Mouse (Mus musculus): ENCODE data around the gene Zdhhc22. TPM values are rescaled to one million over a fixed set of nuclear protein-coding genes. Genes with fewer than 3 reads are reported as not detected.

Zdhhc22 gene
- total RNA-seq (2021) = not detected
- polyA plus RNA-seq (2012; rRNA removed) = not detected in 2 replicates
- long read RNA-seq = 0 reads

DNA sequence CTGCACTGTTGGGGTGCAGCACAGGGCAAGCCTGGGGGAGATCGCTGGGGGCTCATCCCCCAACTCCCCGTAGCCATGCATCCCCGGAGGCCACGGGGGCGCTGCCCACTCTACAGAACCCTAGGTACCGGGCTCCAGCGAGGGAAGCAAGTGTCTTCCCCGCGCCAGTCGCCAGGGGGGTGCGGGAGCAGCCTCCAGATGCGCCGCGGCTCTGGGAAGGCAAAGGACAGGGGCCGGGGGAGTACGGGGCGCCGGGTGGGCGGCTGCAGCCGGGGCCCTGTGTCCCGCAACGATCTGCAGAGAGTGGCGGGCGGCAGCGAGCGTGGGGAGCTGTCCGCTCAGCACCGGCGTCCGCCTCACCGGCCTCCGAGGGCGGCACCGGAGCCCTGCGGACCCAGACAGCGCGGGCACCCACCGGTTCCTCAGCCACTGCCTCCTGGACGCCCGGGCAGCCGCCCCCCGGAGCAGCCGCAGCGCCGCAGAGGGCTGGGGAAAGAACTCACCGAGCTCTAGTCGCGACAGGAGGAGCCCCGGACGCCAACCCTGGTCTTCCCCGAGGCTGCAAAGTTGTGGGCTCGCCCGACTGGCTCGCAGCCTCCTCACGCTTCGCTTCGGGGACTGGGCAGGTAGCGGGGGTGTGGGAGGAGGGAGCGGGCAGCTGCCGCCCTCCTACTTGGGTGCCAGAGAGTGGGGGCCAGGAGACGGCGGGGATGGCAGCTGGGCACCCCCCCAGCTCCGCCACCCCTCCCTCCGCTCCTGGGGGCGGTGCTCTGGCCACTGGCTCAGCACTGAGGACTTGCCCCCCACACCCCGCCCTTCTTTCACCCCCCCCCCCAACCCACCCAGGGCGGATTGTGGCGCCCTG is at the start of gene Zdhhc22:
Gene Zdhhc22, minus strand, starts transcription at position 541 of the 865 bp plus-strand sequence.
- no peak for TF ChIP-seq EP300 (IDR thresholded peaks at IDR 0.05; ENCODE audit: insufficient read depth, low read depth, low read length)
- TF ChIP-seq CTCF (IDR thresholded peaks at IDR 0.05) = 0 out of 2 replicates have a peak, but pooled peaks have one; percentile 13
- peak in 1 of 2 experiments; percentile 51 for DNase-seq

GRCm38 (mm10) chr12:87036631-87037030 is 46.4 kb upstream of the Zdhhc22 start:
- H3K27ac ChIP-seq = no peak overlapping the region
- intact Hi-C loops (cut with DNase I) = no loop called here
- no peak for DNase-seq
- no peaks in the 10 kb centered on the region for H3K27me3 ChIP-seq (ENCODE audit: control insufficient read depth, insufficient read depth, low read length)
- H3K9ac ChIP-seq (ENCODE audit: low read depth, low read length) = no peak overlapping the region
- no peaks in the 10 kb centered on the region for H3K79me2 ChIP-seq (replicated peaks; ENCODE audit: control insufficient read depth, insufficient read depth, low read length)
- TF ChIP-seq POLR2A (IDR thresholded peaks at IDR 0.05; ENCODE audit: insufficient read depth, low read depth, low read length) (no peak), CTCF (IDR thresholded peaks at IDR 0.05) (no peak), EP300 (IDR thresholded peaks at IDR 0.05; ENCODE audit: insufficient read depth, low read depth, low read length) (no peak)
- 87% methylated on average over 7 of the region's 7 CpGs for WGBS
- H3K4me1 ChIP-seq (ENCODE audit: control insufficient read depth, insufficient read depth, low read length) = no peaks in the 10 kb centered on the region
- H3K4me3 ChIP-seq = no peak overlapping the region
- H3K36me3 ChIP-seq (ENCODE audit: control insufficient read depth, insufficient read depth, low read length) = no peaks in the 10 kb centered on the region

More for the DNA sequence above, at the start of gene Zdhhc22:
- Histone ChIP-seq H3K27ac (no peak within 1 kb of the TSS), H3K79me2 (replicated peaks; ENCODE audit: control insufficient read depth, insufficient read depth, low read length) (no peaks in the 10 kb centered on the region), H3K4me3 (no peak within 1 kb of the TSS), H3K4me1 (ENCODE audit: control insufficient read depth, insufficient read depth, low read length) (no peaks in the 10 kb centered on the region), H3K27me3 (ENCODE audit: control insufficient read depth, insufficient read depth, low read length) (peaks cover 15% of the 10 kb centered on the region), H3K36me3 (ENCODE audit: control insufficient read depth, insufficient read depth, low read length) (no peaks in the 10 kb centered on the region), H3K9ac (ENCODE audit: low read depth, low read length) (no peak within 1 kb of the TSS)
- intact Hi-C loops (cut with DNase I) = loop anchor here (5.0 to 10.0 kb wide), 2 partner anchors 57 to 155 kb away; partner anchors contain the start of genes Gstz1 and Pomt2
- WGBS = 2% methylated on average over 68 of the region's 68 CpGs

GRCm38 (mm10) chr12:87031163-87031763 is 41.0 kb upstream of the Zdhhc22 start:
- H3K36me3 ChIP-seq (ENCODE audit: control insufficient read depth, insufficient read depth, low read length) = no peaks in the 10 kb centered on the region
- intact Hi-C loops (cut with DNase I) = loop anchor here (2.0 kb wide), 1 partner anchor 32 kb away; no protein-coding TSS in a partner anchor
- peaks cover 2% of the 10 kb centered on the region; the same call in 1 of the 2 replicates for H3K27me3 ChIP-seq (ENCODE audit: control insufficient read depth, insufficient read depth, low read length)
- H3K4me1 ChIP-seq (ENCODE audit: control insufficient read depth, insufficient read depth, low read length) = no peaks in the 10 kb centered on the region; the same call in 1 of the 2 replicates
- 38% methylated on average over 5 of the region's 5 CpGs for WGBS
- TF ChIP-seq CTCF (IDR thresholded peaks at IDR 0.05) (no peak), EP300 (IDR thresholded peaks at IDR 0.05; ENCODE audit: insufficient read depth, low read depth, low read length) (0 out of 2 replicates have a peak, but pooled peaks have one; percentile 35), POLR2A (IDR thresholded peaks at IDR 0.05; ENCODE audit: insufficient read depth, low read depth, low read length) (no peak; the same call in 1 of the 2 replicates)
- no peak overlapping the region for H3K4me3 ChIP-seq
- peak overlapping the region; percentile 85 for H3K27ac ChIP-seq
- peak overlapping the region; percentile 39; the same call in 1 of the 2 replicates for H3K9ac ChIP-seq (ENCODE audit: low read depth, low read length)
- peak; percentile 59 to 80 for DNase-seq
- H3K79me2 ChIP-seq (replicated peaks; ENCODE audit: control insufficient read depth, insufficient read depth, low read length) = no peaks in the 10 kb centered on the region

- DNase-seq = no peak
- 76% methylated on average over 5 of the region's 5 CpGs for WGBS
- Histone ChIP-seq H3K27me3 (ENCODE audit: control insufficient read depth, insufficient read depth, low read length) (peaks cover 2% of the 10 kb centered on the region; the same call in 1 of the 2 replicates), H3K79me2 (replicated peaks; ENCODE audit: control insufficient read depth, insufficient read depth, low read length) (no peaks in the 10 kb centered on the region), H3K4me1 (ENCODE audit: control insufficient read depth, insufficient read depth, low read length) (no peaks in the 10 kb centered on the region; the same call in 1 of the 2 replicates), H3K36me3 (ENCODE audit: control insufficient read depth, insufficient read depth, low read length) (no peaks in the 10 kb centered on the region), H3K27ac (no peak overlapping the region), H3K4me3 (no peak overlapping the region), H3K9ac (ENCODE audit: low read depth, low read length) (no peak overlapping the region)
- TF ChIP-seq POLR2A (IDR thresholded peaks at IDR 0.05; ENCODE audit: insufficient read depth, low read depth, low read length) (no peak), EP300 (IDR thresholded peaks at IDR 0.05; ENCODE audit: insufficient read depth, low read depth, low read length) (no peak), CTCF (IDR thresholded peaks at IDR 0.05) (no peak)
- intact Hi-C loops (cut with DNase I) = no loop called here
These were observed 39.2 kb upstream of the Zdhhc22 start for GRCm38 (mm10) chr12:87029251-87029976.

DNA sequence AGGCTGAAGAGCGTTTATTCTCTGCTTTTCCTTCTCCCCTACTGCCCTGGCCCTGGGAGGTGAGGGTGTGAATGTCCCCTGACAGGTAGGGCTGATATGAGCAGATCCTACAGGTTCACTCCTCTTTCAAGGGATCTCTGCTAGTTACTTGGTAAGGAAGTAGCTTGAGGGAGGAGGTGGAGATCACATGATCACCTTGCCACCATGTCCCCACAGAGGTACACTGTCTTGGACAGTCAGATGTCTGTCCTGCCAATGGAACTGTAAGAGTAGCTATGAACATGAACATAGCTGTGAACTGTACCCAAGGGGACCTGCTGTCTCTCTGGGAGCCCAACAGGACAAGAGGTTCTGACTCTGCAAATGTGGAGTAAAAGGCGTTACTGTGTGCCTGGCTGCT is 37.8 kb upstream of the Zdhhc22 start:
- Histone ChIP-seq H3K4me1 (ENCODE audit: control insufficient read depth, insufficient read depth, low read length) (no peaks in the 10 kb centered on the region; the same call in 1 of the 2 replicates), H3K27me3 (ENCODE audit: control insufficient read depth, insufficient read depth, low read length) (peaks cover 2% of the 10 kb centered on the region; the same call in 1 of the 2 replicates), H3K79me2 (replicated peaks; ENCODE audit: control insufficient read depth, insufficient read depth, low read length) (no peaks in the 10 kb centered on the region), H3K4me3 (no peak overlapping the region), H3K27ac (no peak overlapping the region), H3K9ac (ENCODE audit: low read depth, low read length) (no peak overlapping the region), H3K36me3 (ENCODE audit: control insufficient read depth, insufficient read depth, low read length) (no peaks in the 10 kb centered on the region)
- TF ChIP-seq EP300 (IDR thresholded peaks at IDR 0.05; ENCODE audit: insufficient read depth, low read depth, low read length) (no peak), POLR2A (IDR thresholded peaks at IDR 0.05; ENCODE audit: insufficient read depth, low read depth, low read length) (no peak), CTCF (IDR thresholded peaks at IDR 0.05) (no peak)
- 65% methylated on average over 2 of the region's 2 CpGs for WGBS
- intact Hi-C loops (cut with DNase I) = no loop called here
- DNase-seq = no peak
